Mouse (Mus musculus): ENCODE measurements around the gene Grip1. TPM values are rescaled to one million over a fixed set of nuclear protein-coding genes. Genes with fewer than 3 reads are reported as not detected.

The Grip1 gene
- polyA plus RNA-seq, 1 experiment from 2014 or later: 3.2 TPM

DNA sequence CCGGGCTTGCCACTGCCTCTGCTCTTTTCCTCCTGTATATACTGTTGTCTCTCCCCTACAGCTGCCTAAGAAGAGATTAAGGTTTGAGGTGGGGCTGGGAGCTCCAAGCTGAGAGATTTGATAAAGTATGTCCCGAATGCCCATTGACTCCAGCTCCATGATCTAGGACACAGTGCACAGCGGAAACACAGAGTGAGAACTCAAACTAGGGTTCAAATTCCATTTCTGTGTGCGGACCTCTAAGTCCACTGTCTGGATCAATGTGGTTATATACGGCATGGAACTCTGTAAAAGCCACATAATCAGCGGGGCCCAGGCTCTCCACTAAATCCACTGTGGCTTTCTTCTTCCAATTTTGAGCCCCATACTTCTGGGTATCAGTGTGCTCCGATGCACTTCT, 26.0 kb upstream of the Grip1 start:
- no peak overlapping the region for H3K4me2 ChIP-seq (ENCODE audit: low read length)
- no peak overlapping the region for H3K27ac ChIP-seq (ENCODE audit: low read depth)
- no peak overlapping the region for H3K9ac ChIP-seq (ENCODE audit: low read length)
- DNase-seq (ENCODE audit: low spot score): no peak
- no peaks in the 10 kb centered on the region for H3K27me3 ChIP-seq (replicated peaks; ENCODE audit: control insufficient read depth, insufficient read depth, low read length)
- H3K4me3 ChIP-seq (ENCODE audit: low read depth, low read length): no peak overlapping the region
- WGBS: 86% methylated on average over 7 of the region's 7 CpGs
- no peaks in the 10 kb centered on the region for H3K4me1 ChIP-seq (replicated peaks; ENCODE audit: control insufficient read depth, insufficient read depth, low read length)
- ATAC-seq (replicated peaks; ENCODE audit: low FRiP score, low TSS enrichment, low read depth): no peak
- no peaks in the 10 kb centered on the region for H3K36me3 ChIP-seq (ENCODE audit: control insufficient read depth, insufficient read depth, low read length)
- no peaks in the 10 kb centered on the region for H3K9me3 ChIP-seq (ENCODE audit: control insufficient read depth, low read length)

DNA sequence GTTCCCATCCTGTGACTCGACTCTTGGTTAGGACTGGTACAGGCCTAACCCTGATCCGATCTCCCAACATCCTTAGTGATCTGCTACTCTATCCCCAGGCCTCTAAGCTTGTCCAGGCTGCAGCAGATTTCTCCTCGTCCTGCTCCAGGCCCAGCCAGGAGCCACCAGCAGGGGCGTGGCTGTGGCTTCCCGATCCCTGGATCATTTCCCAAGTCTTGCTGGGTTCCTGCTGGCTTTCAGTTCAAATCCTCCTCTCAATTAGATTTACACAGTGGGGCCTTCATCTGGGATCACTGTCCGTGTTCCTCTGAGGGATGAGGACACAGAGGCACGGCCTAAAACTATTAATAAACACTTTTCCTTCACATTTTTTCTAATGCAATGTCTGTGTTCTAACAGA, 25.5 kb upstream of the Grip1 start:
- DNase-seq (ENCODE audit: low spot score): no peak
- Histone ChIP-seq H3K27ac (ENCODE audit: low read depth) (no peak overlapping the region), H3K36me3 (ENCODE audit: control insufficient read depth, insufficient read depth, low read length) (no peaks in the 10 kb centered on the region), H3K4me3 (ENCODE audit: low read depth, low read length) (no peak overlapping the region), H3K9ac (ENCODE audit: low read length) (no peak overlapping the region), H3K27me3 (replicated peaks; ENCODE audit: control insufficient read depth, insufficient read depth, low read length) (no peaks in the 10 kb centered on the region), H3K4me1 (replicated peaks; ENCODE audit: control insufficient read depth, insufficient read depth, low read length) (no peaks in the 10 kb centered on the region), H3K9me3 (ENCODE audit: control insufficient read depth, low read length) (no peaks in the 10 kb centered on the region), H3K4me2 (ENCODE audit: low read length) (no peak overlapping the region)
- no peak for ATAC-seq (replicated peaks; ENCODE audit: low FRiP score, low TSS enrichment, low read depth)
- WGBS: 68% methylated on average over 7 of the region's 7 CpGs

DNA sequence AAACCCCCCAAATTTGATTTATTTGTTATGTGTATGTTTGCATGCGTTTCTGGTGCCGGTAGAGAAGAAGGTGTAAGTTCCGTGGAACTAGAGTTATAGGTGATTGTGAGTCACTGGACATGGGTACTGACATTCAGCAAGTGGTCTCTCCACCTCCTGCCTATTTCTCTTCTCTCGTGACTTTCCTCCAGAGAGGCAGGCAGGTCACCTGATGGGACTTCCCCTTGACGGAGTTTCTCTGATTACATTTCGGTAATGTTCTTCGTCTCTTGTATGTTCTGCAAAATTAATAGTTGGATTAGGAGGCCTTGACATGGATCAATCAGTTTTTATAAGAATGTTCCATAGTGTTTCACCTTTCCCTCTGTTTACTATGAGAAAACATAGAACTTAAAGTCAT, 23.4 kb upstream of the Grip1 start:
- WGBS: 84% methylated on average over 7 of the region's 7 CpGs
- no peak overlapping the region for H3K4me3 ChIP-seq (ENCODE audit: low read depth, low read length)
- no peak for ATAC-seq (replicated peaks; ENCODE audit: low FRiP score, low TSS enrichment, low read depth)
- no peaks in the 10 kb centered on the region for H3K36me3 ChIP-seq (ENCODE audit: control insufficient read depth, insufficient read depth, low read length)
- H3K27ac ChIP-seq (ENCODE audit: low read depth): no peak overlapping the region
- no peak for DNase-seq (ENCODE audit: low spot score)
- H3K27me3 ChIP-seq (replicated peaks; ENCODE audit: control insufficient read depth, insufficient read depth, low read length): no peaks in the 10 kb centered on the region
- no peak overlapping the region for H3K4me2 ChIP-seq (ENCODE audit: low read length)
- H3K4me1 ChIP-seq (replicated peaks; ENCODE audit: control insufficient read depth, insufficient read depth, low read length): no peaks in the 10 kb centered on the region
- H3K9ac ChIP-seq (ENCODE audit: low read length): no peak overlapping the region
- no peaks in the 10 kb centered on the region for H3K9me3 ChIP-seq (ENCODE audit: control insufficient read depth, low read length)

DNA sequence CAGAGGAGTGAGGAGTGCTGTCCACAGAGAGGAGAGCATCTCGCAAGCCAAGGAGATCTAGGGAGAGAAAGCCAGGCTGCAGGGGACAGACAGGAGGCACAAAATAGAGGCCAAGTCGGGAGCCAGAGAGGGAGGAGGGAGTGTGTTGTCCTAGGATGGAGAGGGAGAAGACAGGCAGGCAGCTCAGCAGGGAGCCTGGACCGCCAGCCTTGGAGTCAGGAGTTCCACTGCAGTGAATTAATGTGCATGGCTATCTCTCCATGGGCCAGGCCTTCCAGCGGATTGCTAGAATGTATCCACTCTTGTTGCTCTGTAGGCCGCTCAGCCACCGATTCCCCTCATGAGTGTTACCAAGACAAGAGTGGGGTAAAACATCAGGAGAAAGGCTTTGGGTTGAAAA, 21.8 kb upstream of the Grip1 start:
- Histone ChIP-seq H3K36me3 (ENCODE audit: control insufficient read depth, insufficient read depth, low read length) (no peaks in the 10 kb centered on the region), H3K4me2 (ENCODE audit: low read length) (no peak overlapping the region), H3K27ac (ENCODE audit: low read depth) (no peak overlapping the region), H3K9me3 (ENCODE audit: control insufficient read depth, low read length) (no peaks in the 10 kb centered on the region), H3K27me3 (replicated peaks; ENCODE audit: control insufficient read depth, insufficient read depth, low read length) (no peaks in the 10 kb centered on the region), H3K4me1 (replicated peaks; ENCODE audit: control insufficient read depth, insufficient read depth, low read length) (no peaks in the 10 kb centered on the region), H3K4me3 (ENCODE audit: low read depth, low read length) (no peak overlapping the region), H3K9ac (ENCODE audit: low read length) (no peak overlapping the region)
- ATAC-seq (replicated peaks; ENCODE audit: low FRiP score, low TSS enrichment, low read depth): no peak
- no peak for DNase-seq (ENCODE audit: low spot score)
- 66% methylated on average over 6 of the region's 6 CpGs for WGBS

DNA sequence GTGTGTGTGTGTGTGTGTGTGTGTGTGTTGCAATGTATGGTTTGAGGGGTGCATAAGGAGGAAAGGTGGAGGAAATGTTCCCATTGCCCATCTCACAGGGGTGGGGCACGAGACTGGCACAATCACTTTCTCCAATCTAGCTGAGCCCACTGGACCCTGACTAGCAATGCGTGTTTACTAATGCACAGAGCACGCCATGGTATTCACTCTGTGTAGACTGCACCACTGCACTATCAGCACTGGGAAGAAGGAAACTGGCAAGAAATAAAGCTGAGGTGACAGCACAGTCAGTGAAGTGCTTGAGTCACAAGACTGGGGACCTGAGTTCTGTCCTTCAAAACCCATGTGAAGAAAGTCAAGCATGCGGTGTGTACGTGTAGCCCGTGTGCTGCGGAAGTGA, 17.8 kb upstream of the Grip1 start:
- H3K36me3 ChIP-seq (ENCODE audit: control insufficient read depth, insufficient read depth, low read length): no peaks in the 10 kb centered on the region
- H3K9me3 ChIP-seq (ENCODE audit: control insufficient read depth, low read length): no peaks in the 10 kb centered on the region
- H3K4me1 ChIP-seq (replicated peaks; ENCODE audit: control insufficient read depth, insufficient read depth, low read length): no peaks in the 10 kb centered on the region
- H3K4me2 ChIP-seq (ENCODE audit: low read length): no peak overlapping the region
- DNase-seq (ENCODE audit: low spot score) (no peak), ATAC-seq (replicated peaks; ENCODE audit: low FRiP score, low TSS enrichment, low read depth) (no peak)
- H3K27me3 ChIP-seq (replicated peaks; ENCODE audit: control insufficient read depth, insufficient read depth, low read length): no peaks in the 10 kb centered on the region
- H3K27ac ChIP-seq (ENCODE audit: low read depth): no peak overlapping the region
- H3K4me3 ChIP-seq (ENCODE audit: low read depth, low read length): no peak overlapping the region
- H3K9ac ChIP-seq (ENCODE audit: low read length): no peak overlapping the region
- 90% methylated on average over 7 of the region's 7 CpGs for WGBS

DNA sequence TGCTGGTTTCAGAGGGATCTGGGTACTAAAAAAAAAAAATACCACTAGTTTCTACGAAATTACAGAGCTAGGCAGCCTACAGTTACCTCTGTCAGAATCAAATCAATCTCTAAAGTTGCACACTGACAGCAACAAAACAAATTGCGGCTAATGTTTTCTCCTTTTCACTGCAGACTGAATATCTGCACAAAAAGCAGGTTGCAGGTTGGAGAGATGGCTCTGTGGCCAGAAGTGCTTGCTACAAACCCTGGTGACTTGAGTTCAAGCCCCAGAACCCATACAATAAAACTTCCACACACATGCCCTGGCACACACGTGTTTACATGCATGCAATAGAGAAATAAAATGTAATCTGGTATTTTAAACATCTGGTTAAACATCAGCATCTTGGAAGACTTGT, 16.3 kb upstream of the Grip1 start:
- no peak for DNase-seq (ENCODE audit: low spot score)
- WGBS: 77% methylated on average over 3 of the region's 3 CpGs
- Histone ChIP-seq H3K9ac (ENCODE audit: low read length) (no peak overlapping the region), H3K4me2 (ENCODE audit: low read length) (no peak overlapping the region), H3K27me3 (replicated peaks; ENCODE audit: control insufficient read depth, insufficient read depth, low read length) (no peaks in the 10 kb centered on the region), H3K9me3 (ENCODE audit: control insufficient read depth, low read length) (no peaks in the 10 kb centered on the region), H3K4me1 (replicated peaks; ENCODE audit: control insufficient read depth, insufficient read depth, low read length) (no peaks in the 10 kb centered on the region), H3K36me3 (ENCODE audit: control insufficient read depth, insufficient read depth, low read length) (no peaks in the 10 kb centered on the region), H3K27ac (ENCODE audit: low read depth) (no peak overlapping the region), H3K4me3 (ENCODE audit: low read depth, low read length) (no peak overlapping the region)
- no peak for ATAC-seq (replicated peaks; ENCODE audit: low FRiP score, low TSS enrichment, low read depth)

DNA sequence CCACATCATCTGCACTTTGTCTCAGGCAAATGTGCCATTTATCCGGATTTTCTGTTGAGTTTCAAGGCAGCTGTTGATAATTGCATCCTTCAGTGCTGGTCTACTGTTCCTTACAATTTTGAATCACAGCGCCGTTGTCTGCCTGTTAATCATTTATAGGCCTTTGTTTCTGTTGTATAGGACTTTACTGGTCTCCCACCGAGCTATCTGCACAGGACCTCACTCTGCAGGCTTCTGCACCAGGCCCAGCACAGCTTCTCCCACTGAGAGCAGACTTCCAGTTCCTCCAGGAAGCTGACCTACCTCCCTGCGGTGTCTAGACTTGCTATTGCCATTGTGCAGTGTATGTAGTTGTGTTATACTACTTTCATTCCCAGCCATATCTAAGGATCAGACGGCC, 11.9 kb upstream of the Grip1 start:
- WGBS: 42% methylated on average over 6 of the region's 6 CpGs
- Histone ChIP-seq H3K9ac (ENCODE audit: low read length) (no peak overlapping the region), H3K9me3 (ENCODE audit: control insufficient read depth, low read length) (no peaks in the 10 kb centered on the region), H3K4me3 (ENCODE audit: low read depth, low read length) (no peak overlapping the region), H3K27ac (ENCODE audit: low read depth) (no peak overlapping the region), H3K27me3 (replicated peaks; ENCODE audit: control insufficient read depth, insufficient read depth, low read length) (no peaks in the 10 kb centered on the region), H3K36me3 (ENCODE audit: control insufficient read depth, insufficient read depth, low read length) (no peaks in the 10 kb centered on the region), H3K4me2 (ENCODE audit: low read length) (no peak overlapping the region), H3K4me1 (replicated peaks; ENCODE audit: control insufficient read depth, insufficient read depth, low read length) (no peaks in the 10 kb centered on the region)
- ATAC-seq (replicated peaks; ENCODE audit: low FRiP score, low TSS enrichment, low read depth) (no peak), DNase-seq (ENCODE audit: low spot score) (no peak)

DNA sequence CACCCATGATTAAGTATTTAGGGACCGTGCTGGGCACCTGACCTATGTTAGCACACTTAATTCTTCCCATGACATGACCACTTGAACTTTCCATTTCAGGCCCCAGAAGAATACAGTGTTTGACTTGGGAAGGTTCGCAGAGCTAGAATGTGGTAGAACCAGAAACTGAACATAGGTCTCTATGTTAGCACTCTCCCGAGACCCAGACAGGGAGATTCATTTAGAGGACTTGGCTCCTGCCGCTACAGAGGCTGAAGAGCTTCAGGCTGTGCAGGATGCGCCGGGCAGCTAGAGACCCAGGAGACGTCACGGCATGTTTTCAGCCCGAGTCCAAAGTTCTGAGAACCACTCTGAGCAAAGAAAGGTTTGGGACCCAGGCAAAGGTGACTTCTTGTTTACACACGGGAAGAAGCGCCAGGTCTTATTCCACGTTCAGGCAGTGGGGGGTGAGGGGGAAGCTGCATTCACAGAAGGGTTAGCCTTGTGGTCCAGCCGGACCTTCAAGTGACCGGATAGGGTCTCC, 6.2 kb upstream of the Grip1 start:
- Histone ChIP-seq H3K4me3 (ENCODE audit: low read depth, low read length) (no peak overlapping the region), H3K36me3 (ENCODE audit: control insufficient read depth, insufficient read depth, low read length) (no peaks in the 10 kb centered on the region), H3K9me3 (ENCODE audit: control insufficient read depth, low read length) (no peaks in the 10 kb centered on the region), H3K9ac (ENCODE audit: low read length) (no peak overlapping the region), H3K4me2 (ENCODE audit: low read length) (no peak overlapping the region), H3K4me1 (replicated peaks; ENCODE audit: control insufficient read depth, insufficient read depth, low read length) (no peaks in the 10 kb centered on the region), H3K27me3 (replicated peaks; ENCODE audit: control insufficient read depth, insufficient read depth, low read length) (no peaks in the 10 kb centered on the region), H3K27ac (ENCODE audit: low read depth) (no peak overlapping the region)
- DNase-seq (ENCODE audit: low spot score) (peak; percentile 57), ATAC-seq (replicated peaks; ENCODE audit: low FRiP score, low TSS enrichment, low read depth) (no peak)
- WGBS: 72% methylated on average over 14 of the region's 14 CpGs

DNA sequence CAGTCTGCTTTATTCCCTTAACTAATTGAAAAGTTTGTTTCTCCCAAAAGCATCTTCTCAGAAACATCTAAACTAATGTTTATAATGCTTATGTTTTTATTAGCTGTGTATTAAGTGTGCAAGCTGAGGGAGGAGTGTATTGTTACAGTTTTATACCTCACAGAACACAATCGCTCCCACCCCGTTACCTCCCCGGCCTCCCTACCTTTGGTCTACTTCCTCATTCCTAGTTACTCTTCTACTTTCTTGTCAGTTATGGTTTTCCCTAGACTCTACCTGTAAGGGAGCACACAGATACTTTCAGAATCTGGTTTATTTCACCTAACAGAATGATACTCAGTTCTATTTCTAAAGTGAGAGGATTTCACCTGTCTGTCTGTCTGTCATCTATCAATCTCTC, 5.7 kb upstream of the Grip1 start:
- 83% methylated on average over 3 of the region's 3 CpGs for WGBS
- DNase-seq (ENCODE audit: low spot score) (no peak), ATAC-seq (replicated peaks; ENCODE audit: low FRiP score, low TSS enrichment, low read depth) (no peak)
- H3K9me3 ChIP-seq (ENCODE audit: control insufficient read depth, low read length): no peaks in the 10 kb centered on the region
- H3K4me3 ChIP-seq (ENCODE audit: low read depth, low read length): no peak overlapping the region
- H3K4me1 ChIP-seq (replicated peaks; ENCODE audit: control insufficient read depth, insufficient read depth, low read length): no peaks in the 10 kb centered on the region; the same call in 1 of the 2 replicates
- H3K27me3 ChIP-seq (replicated peaks; ENCODE audit: control insufficient read depth, insufficient read depth, low read length): no peaks in the 10 kb centered on the region
- H3K4me2 ChIP-seq (ENCODE audit: low read length): no peak overlapping the region
- no peak overlapping the region for H3K27ac ChIP-seq (ENCODE audit: low read depth)
- no peak overlapping the region for H3K9ac ChIP-seq (ENCODE audit: low read length)
- no peaks in the 10 kb centered on the region for H3K36me3 ChIP-seq (ENCODE audit: control insufficient read depth, insufficient read depth, low read length)

Data from intestine, embryonic 14.5 days (tissue).